Mouse (Mus musculus): Measurements from ENCODE around the gene Dock3. TPM values are rescaled to one million over a fixed set of nuclear protein-coding genes. Genes with fewer than 3 reads are reported as not detected.
"Not testable (repeated sequence)": the region's sequence is repeated elsewhere in the genome, so short reads cannot be mapped to it uniquely, and the experiment has no call there.

Dock3 gene
- total RNA-seq, 2 experiments from 2014 or later = not detected

- intact Hi-C loops (cut with DNase I; ENCODE audit: low total_unique reads) = no loop called here
- DNase-seq = no peak
Measured at GRCm38 (mm10) chr9:107260836-107261235, 29.1 kb upstream of the Dock3 start.

- no peak for DNase-seq
- intact Hi-C loops (cut with DNase I; ENCODE audit: low total_unique reads) = no loop called here
Measured at GRCm38 (mm10) chr9:107260429-107260828, 28.7 kb upstream of the Dock3 start.

GRCm38 (mm10) chr9:107259571-107259970 lies 27.9 kb upstream of the Dock3 start:
- intact Hi-C loops (cut with DNase I; ENCODE audit: low total_unique reads) = no loop called here
- no peak for DNase-seq

- intact Hi-C loops (cut with DNase I; ENCODE audit: low total_unique reads) = no loop called here
- no peak for DNase-seq
Measured at GRCm38 (mm10) chr9:107255596-107255995, 23.9 kb upstream of the Dock3 start.

- peak; percentile 20 for DNase-seq
- intact Hi-C loops (cut with DNase I; ENCODE audit: low total_unique reads) = no loop called here
Measured at GRCm38 (mm10) chr9:107254925-107255324, 23.2 kb upstream of the Dock3 start.

GRCm38 (mm10) chr9:107254476-107254875 lies 22.8 kb upstream of the Dock3 start:
- intact Hi-C loops (cut with DNase I; ENCODE audit: low total_unique reads) = no loop called here
- peak; percentile 43 for DNase-seq

- no peak for DNase-seq
- intact Hi-C loops (cut with DNase I; ENCODE audit: low total_unique reads) = no loop called here
Measured at GRCm38 (mm10) chr9:107252164-107252563, 20.5 kb upstream of the Dock3 start.

GRCm38 (mm10) chr9:107250416-107251337 lies 19.0 kb upstream of the Dock3 start:
- no peak for DNase-seq
- intact Hi-C loops (cut with DNase I; ENCODE audit: low total_unique reads) = no loop called here

- no peak for DNase-seq
- intact Hi-C loops (cut with DNase I; ENCODE audit: low total_unique reads) = no loop called here
Measured at GRCm38 (mm10) chr9:107249154-107249553, 17.4 kb upstream of the Dock3 start.

GRCm38 (mm10) chr9:107246170-107246569 lies 14.5 kb upstream of the Dock3 start:
- intact Hi-C loops (cut with DNase I; ENCODE audit: low total_unique reads) = no loop called here
- DNase-seq = no peak

GRCm38 (mm10) chr9:107245311-107245710 lies 13.6 kb upstream of the Dock3 start:
- DNase-seq = no peak
- intact Hi-C loops (cut with DNase I; ENCODE audit: low total_unique reads) = no loop called here

- no peak for DNase-seq
- intact Hi-C loops (cut with DNase I; ENCODE audit: low total_unique reads) = no loop called here
Measured at GRCm38 (mm10) chr9:107236151-107236550, 4.4 kb upstream of the Dock3 start.

GRCm38 (mm10) chr9:107235261-107235660 lies 3.6 kb upstream of the Dock3 start:
- DNase-seq = no peak
- intact Hi-C loops (cut with DNase I; ENCODE audit: low total_unique reads) = no loop called here

GRCm38 (mm10) chr9:107232140-107232539 lies 431 bp upstream of the Dock3 start:
- intact Hi-C loops (cut with DNase I; ENCODE audit: low total_unique reads) = no loop called here
- no peak for DNase-seq

- intact Hi-C loops (cut with DNase I; ENCODE audit: low total_unique reads) = no loop called here
- DNase-seq = no peak
Measured at GRCm38 (mm10) chr9:107230991-107231538, 644 bp downstream of the Dock3 start.

GRCm38 (mm10) chr9:107224597-107224996 lies 7.1 kb downstream of the Dock3 start:
- intact Hi-C loops (cut with DNase I; ENCODE audit: low total_unique reads) = no loop called here
- DNase-seq = no peak

- intact Hi-C loops (cut with DNase I; ENCODE audit: low total_unique reads) = not testable (repeated sequence)
Measured at GRCm38 (mm10) chr9:107174831-107175230, 56.9 kb downstream of the Dock3 start.

GRCm38 (mm10) chr9:107165792-107166191 lies 65.9 kb downstream of the Dock3 start:
- intact Hi-C loops (cut with DNase I; ENCODE audit: low total_unique reads) = loop anchor here (5.0 kb wide), 1 partner anchor 127 kb away; no protein-coding TSS in a partner anchor
- no peak for DNase-seq

More at GRCm38 (mm10) chr9:107174831-107175230, 56.9 kb downstream of the Dock3 start:
- DNase-seq = not testable (repeated sequence)

GRCm38 (mm10) chr9:107164825-107165224 lies 66.9 kb downstream of the Dock3 start:
- intact Hi-C loops (cut with DNase I; ENCODE audit: low total_unique reads) = loop anchor here (5.0 kb wide), 1 partner anchor 127 kb away; no protein-coding TSS in a partner anchor
- DNase-seq = no peak

GRCm38 (mm10) chr9:107156388-107156787 lies 75.3 kb downstream of the Dock3 start:
- intact Hi-C loops (cut with DNase I; ENCODE audit: low total_unique reads); DNase-seq: not testable (repeated sequence)

- DNase-seq = no peak
- intact Hi-C loops (cut with DNase I; ENCODE audit: low total_unique reads) = no loop called here
Measured at GRCm38 (mm10) chr9:107112791-107113190, 118.9 kb downstream of the Dock3 start.

Data from gastrocnemius, postnatal 14 days (tissue).